Mouse (Mus musculus): ENCODE data around the gene Specc1. TPM values are rescaled to one million over a fixed set of nuclear protein-coding genes. Genes with fewer than 3 reads are reported as not detected.

Gene Specc1
- total and polyA plus RNA-seq, 3 experiments, result 7.3 to 18.6 (median 15.5) TPM

GRCm38 (mm10) chr11:62027705-62028104 lies 71.1 kb downstream of the Specc1 start:
- Histone ChIP-seq H3K36me3 (replicated peaks in 1 of 2; ENCODE audit: control insufficient read depth in 1 of 2, insufficient read depth in 1 of 2, low read length in 1 of 2) (peaks cover 15 to 29% of the 10 kb centered on the region in 2 experiments), H3K4me3 (replicated peaks in 1 of 3; ENCODE audit: low read depth in 2 of 3, low read length in 2 of 3, poor library complexity in 1 of 3) (no peak overlapping the region), H3K9me3 (replicated peaks; ENCODE audit: low read length) (no peaks in the 10 kb centered on the region), H3K4me2 (ENCODE audit: insufficient read depth, low read depth, poor library complexity, severe bottlenecking) (no peak overlapping the region), H3K9ac (ENCODE audit: insufficient read depth, low read depth) (no peak overlapping the region), H3K27me3 (replicated peaks) (no peaks in the 10 kb centered on the region), H3K4me1 (ENCODE audit: control insufficient read depth in 1 of 2, insufficient read depth in 2 of 2) (peaks cover 6 to 11% of the 10 kb centered on the region in 2 experiments), H3K79me2 (replicated peaks; ENCODE audit: control insufficient read depth, extremely low read depth, insufficient read depth, poor library complexity, severe bottlenecking) (no peaks in the 10 kb centered on the region; the same call in 1 of the 2 replicates), H3K27ac (ENCODE audit: insufficient read depth, low read depth) (no peak overlapping the region)
- dilution Hi-C loops (cut with MboI; ENCODE audit: extremely low pct_ligation_motif_present, extremely low pct_unique_long_range_greater_than_20kb, low sequenced_read_pairs), result no loop called here
- in situ Hi-C loops (cut with MboI; ENCODE audit: low pct_ligation_motif_present, low pct_unique_long_range_greater_than_20kb, low sequenced_read_pairs), result no loop called here
- DNase-seq (ENCODE audit: extremely low read depth), result peak; percentile 42
- TF ChIP-seq ELF1 (IDR thresholded peaks at IDR 0.05; ENCODE audit: low read depth, low read length), result no peak
- no peak for TF ChIP-seq MAX (IDR thresholded peaks at IDR 0.05; ENCODE audit: low read length)
- no peak for TF ChIP-seq NRF1 (IDR thresholded peaks at IDR 0.05; ENCODE audit: low read depth, low read length)
- no peak for TF ChIP-seq USF2 (conservative IDR thresholded peaks at IDR 0.05; ENCODE audit: low read depth, low read length)
- TF ChIP-seq GABPA (IDR thresholded peaks at IDR 0.05; ENCODE audit: insufficient replicate concordance, low read depth, low read length), result no peak
- TF ChIP-seq TCF12 (IDR thresholded peaks at IDR 0.05; ENCODE audit: low read depth, low read length), result no peak
- no peak for TF ChIP-seq ETS1 (conservative IDR thresholded peaks at IDR 0.05; ENCODE audit: low read depth, low read length)
- no peak for TF ChIP-seq SMC3 (IDR thresholded peaks at IDR 0.05; ENCODE audit: low read depth, low read length)
- no peak for TF ChIP-seq MYC (IDR thresholded peaks at IDR 0.05; ENCODE audit: low read depth, low read length)
- TF ChIP-seq CTCF (conservative IDR thresholded peaks at IDR 0.05 in 1 of 2, IDR thresholded peaks at IDR 0.05 in 1 of 2; ENCODE audit: low read depth in 2 of 2, low read length in 2 of 2), result no peak
- TF ChIP-seq TBP (conservative IDR thresholded peaks at IDR 0.05; ENCODE audit: low read depth, low read length), result no peak
- TF ChIP-seq ZNF384 (IDR thresholded peaks at IDR 0.05; ENCODE audit: low read depth, low read length), result no peak
- TF ChIP-seq BHLHE40 (IDR thresholded peaks at IDR 0.05; ENCODE audit: low read depth, low read length), result no peak
- TF ChIP-seq JUND (conservative IDR thresholded peaks at IDR 0.05; ENCODE audit: low read depth, low read length), result no peak
- no peak for TF ChIP-seq NELFE (IDR thresholded peaks at IDR 0.05; ENCODE audit: low read depth, low read length)

GRCm38 (mm10) chr11:62029171-62029570 lies 72.6 kb downstream of the Specc1 start:
- H3K79me2 ChIP-seq (replicated peaks; ENCODE audit: control insufficient read depth, extremely low read depth, insufficient read depth, poor library complexity, severe bottlenecking), result no peaks in the 10 kb centered on the region; the same call in 1 of the 2 replicates
- H3K27me3 ChIP-seq (replicated peaks), result no peaks in the 10 kb centered on the region
- H3K4me2 ChIP-seq (ENCODE audit: insufficient read depth, low read depth, poor library complexity, severe bottlenecking), result no peak overlapping the region
- no peak overlapping the region for H3K27ac ChIP-seq (ENCODE audit: insufficient read depth, low read depth)
- DNase-seq (ENCODE audit: extremely low read depth), result no peak
- dilution Hi-C loops (cut with MboI; ENCODE audit: extremely low pct_ligation_motif_present, extremely low pct_unique_long_range_greater_than_20kb, low sequenced_read_pairs) (no loop called here), in situ Hi-C loops (cut with MboI; ENCODE audit: low pct_ligation_motif_present, low pct_unique_long_range_greater_than_20kb, low sequenced_read_pairs) (no loop called here)
- no peak overlapping the region for H3K9ac ChIP-seq (ENCODE audit: insufficient read depth, low read depth)
- peaks cover 15 to 35% of the 10 kb centered on the region in 2 experiments for H3K36me3 ChIP-seq (replicated peaks in 1 of 2; ENCODE audit: control insufficient read depth in 1 of 2, insufficient read depth in 1 of 2, low read length in 1 of 2)
- H3K9me3 ChIP-seq (replicated peaks; ENCODE audit: low read length), result no peaks in the 10 kb centered on the region
- H3K4me1 ChIP-seq (ENCODE audit: control insufficient read depth in 1 of 2, insufficient read depth in 2 of 2), result peaks cover 6 to 11% of the 10 kb centered on the region in 2 experiments
- TF ChIP-seq TCF12 (IDR thresholded peaks at IDR 0.05; ENCODE audit: low read depth, low read length), result no peak
- no peak for TF ChIP-seq EP300 (IDR thresholded peaks at IDR 0.05; ENCODE audit: low read length)
- no peak for TF ChIP-seq MAZ (IDR thresholded peaks at IDR 0.05; ENCODE audit: low read depth, low read length)
- no peak for TF ChIP-seq ZMIZ1 (IDR thresholded peaks at IDR 0.05; ENCODE audit: low read depth, low read length)
- TF ChIP-seq SMC3 (IDR thresholded peaks at IDR 0.05; ENCODE audit: low read depth, low read length), result no peak
- TF ChIP-seq SIN3A (IDR thresholded peaks at IDR 0.05; ENCODE audit: low read length), result no peak
- no peak for TF ChIP-seq MEF2A (IDR thresholded peaks at IDR 0.05; ENCODE audit: borderline replicate concordance, low read depth, low read length)
- TF ChIP-seq PAX5 (IDR thresholded peaks at IDR 0.05; ENCODE audit: low read length), result no peak
- TF ChIP-seq ZNF384 (IDR thresholded peaks at IDR 0.05; ENCODE audit: low read depth, low read length), result no peak
- TF ChIP-seq NELFE (IDR thresholded peaks at IDR 0.05; ENCODE audit: low read depth, low read length), result no peak
- no peak for TF ChIP-seq MAX (IDR thresholded peaks at IDR 0.05; ENCODE audit: low read length)
- no peak for TF ChIP-seq ZKSCAN1 (IDR thresholded peaks at IDR 0.05; ENCODE audit: borderline replicate concordance, low read depth, low read length)
- TF ChIP-seq CHD2 (IDR thresholded peaks at IDR 0.05; ENCODE audit: low read length), result no peak
- no peak for TF ChIP-seq KAT2A (IDR thresholded peaks at IDR 0.05; ENCODE audit: insufficient replicate concordance, low read length)
- H3K4me3 ChIP-seq (replicated peaks in 1 of 3; ENCODE audit: low read depth in 2 of 3, low read length in 2 of 3, poor library complexity in 1 of 3), result no peak overlapping the region

All from CH12.LX (cell line).